Mouse (Mus musculus): ENCODE measurements around the gene Cabcoco1. TPM values are rescaled to one million over a fixed set of nuclear protein-coding genes. Genes with fewer than 3 reads are reported as not detected.

The Cabcoco1 gene
- polyA plus RNA-seq, 1 experiment from 2014 or later = 1.1 TPM

DNA sequence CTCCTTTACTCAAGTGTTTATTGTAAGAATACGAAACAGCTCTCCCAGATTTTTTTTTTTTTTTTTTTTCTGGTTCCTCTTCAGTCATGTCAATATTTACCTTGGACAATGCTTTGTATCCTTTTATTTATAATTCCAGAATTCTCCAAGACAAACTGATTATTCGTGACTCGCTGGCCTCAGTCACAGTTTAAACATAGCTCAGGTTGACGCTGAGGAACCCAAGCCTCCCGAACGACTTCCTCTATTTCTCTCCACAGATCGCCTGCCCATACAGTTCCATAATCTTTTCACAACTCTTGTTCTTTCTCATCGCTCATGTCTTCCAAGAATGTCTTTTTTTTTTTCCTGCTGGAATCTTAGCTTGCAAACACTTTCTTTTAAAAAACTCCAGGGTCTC lies 144.9 kb downstream of the Cabcoco1 start:
- no peak overlapping the region for H3K27ac ChIP-seq (ENCODE audit: low read depth, low read length)
- 64% methylated on average over 8 of the region's 8 CpGs for WGBS

DNA sequence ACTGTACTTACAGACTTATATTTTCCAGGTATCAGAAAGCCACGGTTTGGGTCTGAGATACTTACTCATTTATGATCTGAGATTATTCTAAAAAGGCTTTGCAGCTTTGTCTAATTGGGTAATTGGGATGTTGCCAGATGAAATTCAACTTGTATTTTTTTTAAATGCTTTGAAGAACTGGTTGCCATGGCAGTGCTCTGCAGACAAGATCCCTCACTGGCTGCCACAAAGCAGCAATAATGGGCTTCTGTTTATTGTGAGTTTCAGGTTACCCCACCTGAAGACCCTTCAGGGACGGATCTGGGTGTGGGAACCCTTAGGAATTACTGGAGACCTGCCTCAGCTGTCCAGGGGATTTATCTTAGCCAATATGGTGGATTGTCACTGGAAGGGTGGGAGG lies 145.6 kb downstream of the Cabcoco1 start:
- ATAC-seq (replicated peaks; ENCODE audit: low FRiP score) (no peak), DNase-seq (ENCODE audit: low spot score) (no peak)
- H3K36me3 ChIP-seq (ENCODE audit: control insufficient read depth, insufficient read depth, low read length) = no peaks in the 10 kb centered on the region
- 0 out of 2 replicates have a peak, but pooled peaks cover 2% of the 10 kb centered on the region for H3K9me3 ChIP-seq (ENCODE audit: control insufficient read depth, low read length)
- no peak overlapping the region for H3K4me3 ChIP-seq (ENCODE audit: low read depth, low read length)
- 60% methylated on average over 2 of the region's 2 CpGs for WGBS
- no peaks in the 10 kb centered on the region for H3K27me3 ChIP-seq (replicated peaks; ENCODE audit: control insufficient read depth, insufficient read depth, low read length)
- no peaks in the 10 kb centered on the region for H3K4me1 ChIP-seq (replicated peaks; ENCODE audit: control insufficient read depth, insufficient read depth, low read length)
- no peak overlapping the region for H3K9ac ChIP-seq (ENCODE audit: low read depth, low read length)
- H3K4me2 ChIP-seq = no peak overlapping the region
- no peak overlapping the region for H3K27ac ChIP-seq (ENCODE audit: low read depth, low read length)

More for the DNA sequence above, 144.9 kb downstream of the Cabcoco1 start:
- Histone ChIP-seq H3K27me3 (replicated peaks; ENCODE audit: control insufficient read depth, insufficient read depth, low read length) (no peaks in the 10 kb centered on the region), H3K4me1 (replicated peaks; ENCODE audit: control insufficient read depth, insufficient read depth, low read length) (no peaks in the 10 kb centered on the region), H3K9ac (ENCODE audit: low read depth, low read length) (no peak overlapping the region), H3K36me3 (ENCODE audit: control insufficient read depth, insufficient read depth, low read length) (no peaks in the 10 kb centered on the region), H3K4me2 (no peak overlapping the region), H3K9me3 (ENCODE audit: control insufficient read depth, low read length) (0 out of 2 replicates have a peak, but pooled peaks cover 2% of the 10 kb centered on the region), H3K4me3 (ENCODE audit: low read depth, low read length) (no peak overlapping the region)
- no peak for DNase-seq (ENCODE audit: low spot score)
- no peak for ATAC-seq (replicated peaks; ENCODE audit: low FRiP score)

DNA sequence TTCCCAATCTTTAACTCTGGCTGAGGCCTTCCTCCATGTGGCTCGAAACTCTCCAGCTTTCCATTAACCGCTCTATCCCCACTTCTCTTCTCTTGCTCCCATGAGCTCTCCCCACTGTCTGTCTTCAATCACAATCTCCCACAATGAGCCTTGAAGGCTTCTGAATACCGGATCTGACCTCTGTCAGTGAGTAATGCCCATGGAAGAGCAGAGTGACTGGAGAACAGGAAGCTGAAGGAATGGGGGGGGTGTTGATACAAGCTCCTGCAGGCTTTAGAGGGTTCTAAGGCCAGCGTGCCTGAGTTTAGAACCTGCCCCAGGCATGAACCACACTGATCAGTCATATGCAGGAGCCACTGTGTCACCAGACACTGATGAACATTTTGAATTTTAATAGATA lies 150.1 kb downstream of the Cabcoco1 start:
- DNase-seq (ENCODE audit: low spot score) (no peak), ATAC-seq (replicated peaks; ENCODE audit: low FRiP score) (no peak)
- Histone ChIP-seq H3K9me3 (ENCODE audit: control insufficient read depth, low read length) (no peaks in the 10 kb centered on the region), H3K9ac (ENCODE audit: low read depth, low read length) (no peak overlapping the region), H3K4me1 (replicated peaks; ENCODE audit: control insufficient read depth, insufficient read depth, low read length) (no peaks in the 10 kb centered on the region), H3K27me3 (replicated peaks; ENCODE audit: control insufficient read depth, insufficient read depth, low read length) (no peaks in the 10 kb centered on the region), H3K27ac (ENCODE audit: low read depth, low read length) (no peak overlapping the region), H3K36me3 (ENCODE audit: control insufficient read depth, insufficient read depth, low read length) (no peaks in the 10 kb centered on the region), H3K4me3 (ENCODE audit: low read depth, low read length) (no peak overlapping the region), H3K4me2 (no peak overlapping the region)
- WGBS = 62% methylated on average over 4 of the region's 4 CpGs

DNA sequence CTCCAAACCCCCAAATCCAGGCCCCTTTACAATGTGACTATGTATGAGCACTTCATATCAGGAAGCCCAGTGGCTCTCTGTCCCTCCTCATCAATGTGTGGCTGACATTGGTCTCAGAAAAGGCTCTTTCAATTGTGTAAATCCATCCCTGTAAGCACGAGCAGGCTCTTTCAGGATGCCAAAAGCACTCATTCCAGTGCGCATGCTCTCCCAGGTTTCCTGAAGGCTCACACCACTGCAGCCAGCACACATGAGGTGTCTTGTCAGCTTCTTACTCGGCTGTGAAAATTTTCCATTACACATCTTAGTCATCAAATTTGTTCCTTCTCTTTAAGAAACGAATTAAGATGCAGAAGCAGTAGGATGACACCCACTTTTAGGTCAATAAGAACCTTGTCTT lies 152.9 kb downstream of the Cabcoco1 start:
- Histone ChIP-seq H3K4me1 (replicated peaks; ENCODE audit: control insufficient read depth, insufficient read depth, low read length) (no peaks in the 10 kb centered on the region), H3K27ac (ENCODE audit: low read depth, low read length) (no peak overlapping the region), H3K36me3 (ENCODE audit: control insufficient read depth, insufficient read depth, low read length) (no peaks in the 10 kb centered on the region), H3K27me3 (replicated peaks; ENCODE audit: control insufficient read depth, insufficient read depth, low read length) (no peaks in the 10 kb centered on the region), H3K9ac (ENCODE audit: low read depth, low read length) (no peak overlapping the region), H3K9me3 (ENCODE audit: control insufficient read depth, low read length) (no peaks in the 10 kb centered on the region), H3K4me3 (ENCODE audit: low read depth, low read length) (no peak overlapping the region), H3K4me2 (no peak overlapping the region)
- 74% methylated on average over 4 of the region's 4 CpGs for WGBS
- DNase-seq (ENCODE audit: low spot score) = no peak
- no peak for ATAC-seq (replicated peaks; ENCODE audit: low FRiP score)

DNA sequence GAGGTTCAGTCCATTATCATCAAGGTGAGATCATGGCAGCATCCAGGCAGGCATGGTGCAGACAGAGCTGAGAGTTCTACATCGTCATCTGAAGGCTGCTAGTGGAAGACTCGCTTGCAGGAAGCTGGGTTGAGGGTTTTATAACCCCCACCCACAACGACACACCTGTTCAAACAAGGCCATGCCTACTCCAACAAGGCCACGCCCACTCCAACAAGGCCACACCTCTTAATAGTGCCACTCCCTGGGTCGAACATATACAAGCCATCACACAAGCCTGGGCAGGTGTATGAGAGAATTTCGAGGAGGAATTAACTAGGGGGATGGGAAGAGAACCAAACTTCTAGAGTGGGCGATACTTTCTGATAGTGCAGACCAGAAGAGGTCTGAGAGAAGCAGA lies 153.6 kb downstream of the Cabcoco1 start:
- WGBS = 71% methylated on average over 7 of the region's 7 CpGs
- no peak for ATAC-seq (replicated peaks; ENCODE audit: low FRiP score)
- no peaks in the 10 kb centered on the region for H3K4me1 ChIP-seq (replicated peaks; ENCODE audit: control insufficient read depth, insufficient read depth, low read length)

More for the DNA sequence above, 153.6 kb downstream of the Cabcoco1 start:
- Histone ChIP-seq H3K36me3 (ENCODE audit: control insufficient read depth, insufficient read depth, low read length) (no peaks in the 10 kb centered on the region), H3K4me3 (ENCODE audit: low read depth, low read length) (no peak overlapping the region), H3K4me2 (no peak overlapping the region), H3K9ac (ENCODE audit: low read depth, low read length) (no peak overlapping the region), H3K9me3 (ENCODE audit: control insufficient read depth, low read length) (no peaks in the 10 kb centered on the region), H3K27ac (ENCODE audit: low read depth, low read length) (no peak overlapping the region), H3K27me3 (replicated peaks; ENCODE audit: control insufficient read depth, insufficient read depth, low read length) (no peaks in the 10 kb centered on the region)
- no peak for DNase-seq (ENCODE audit: low spot score)

Other genes with a start within 250 kb of the Cabcoco1 start
- 7.4 and 7.5 TPM in 2 replicates for gene Tmem26, start 181.8 kb upstream of the Cabcoco1 start, polyA plus RNA-seq (2014; fragmentation: Nextera tagmentation; extraction: Ambion mirVana)